Mouse (Mus musculus): ENCODE measurements around the gene Olfml2a. TPM values are rescaled to one million over a fixed set of nuclear protein-coding genes. Genes with fewer than 3 reads are reported as not detected.

Olfml2a gene
- polyA plus RNA-seq, 1 experiment from 2014 or later: 8.1 TPM

DNA sequence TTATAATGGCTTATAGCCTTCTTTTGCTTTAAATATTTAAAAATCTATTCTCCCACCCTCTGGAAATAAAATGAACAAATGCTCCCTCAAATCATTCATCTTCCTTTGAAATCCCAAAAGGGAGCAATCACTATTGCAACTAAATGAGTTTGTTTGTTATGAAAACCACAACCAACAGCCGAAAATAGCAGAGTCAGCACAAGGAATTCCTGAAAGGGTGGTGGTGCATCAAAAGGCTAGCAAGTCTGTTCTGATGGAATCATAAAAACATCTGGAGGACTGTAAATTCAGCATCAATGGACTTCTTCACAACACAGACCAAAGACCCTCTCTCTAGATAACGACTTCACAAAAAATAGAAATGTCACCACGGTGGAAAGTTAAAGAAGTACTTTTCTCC, 8.3 kb upstream of the Olfml2a start:
- Histone ChIP-seq H3K36me3 (ENCODE audit: control insufficient read depth, insufficient read depth) (no peaks in the 10 kb centered on the region), H3K27me3 (ENCODE audit: control insufficient read depth, insufficient read depth, low read length) (peaks cover 3% of the 10 kb centered on the region; the same call in 1 of the 2 replicates), H3K4me2 (ENCODE audit: low read depth, low read length) (no peak overlapping the region), H3K27ac (ENCODE audit: low read length) (no peak overlapping the region), H3K4me1 (ENCODE audit: control insufficient read depth, insufficient read depth, low read length) (0 out of 2 replicates have a peak, but pooled peaks cover 5% of the 10 kb centered on the region), H3K9me3 (replicated peaks; ENCODE audit: control insufficient read depth, low read length) (no peaks in the 10 kb centered on the region), H3K4me3 (ENCODE audit: low read length) (no peak overlapping the region), H3K9ac (ENCODE audit: low read length) (no peak overlapping the region)
- ATAC-seq (replicated peaks; ENCODE audit: extremely low read depth, insufficient read depth, low FRiP score): no peak
- 67% methylated on average over 3 of the region's 3 CpGs for WGBS

- Histone ChIP-seq H3K27ac (ENCODE audit: low read length) (no peak overlapping the region), H3K4me3 (ENCODE audit: low read length) (no peak overlapping the region), H3K9ac (ENCODE audit: low read length) (no peak overlapping the region), H3K27me3 (ENCODE audit: control insufficient read depth, insufficient read depth, low read length) (peaks cover 3% of the 10 kb centered on the region; the same call in 1 of the 2 replicates), H3K9me3 (replicated peaks; ENCODE audit: control insufficient read depth, low read length) (no peaks in the 10 kb centered on the region), H3K4me1 (ENCODE audit: control insufficient read depth, insufficient read depth, low read length) (0 out of 2 replicates have a peak, but pooled peaks cover 5% of the 10 kb centered on the region), H3K4me2 (ENCODE audit: low read depth, low read length) (no peak overlapping the region), H3K36me3 (ENCODE audit: control insufficient read depth, insufficient read depth) (no peaks in the 10 kb centered on the region)
- WGBS: 70% methylated on average over 2 of the region's 2 CpGs
- ATAC-seq (replicated peaks; ENCODE audit: extremely low read depth, insufficient read depth, low FRiP score): no peak
These were observed 7.9 kb upstream of the Olfml2a start for GRCm38 (mm10) chr2:38923911-38924310.

DNA sequence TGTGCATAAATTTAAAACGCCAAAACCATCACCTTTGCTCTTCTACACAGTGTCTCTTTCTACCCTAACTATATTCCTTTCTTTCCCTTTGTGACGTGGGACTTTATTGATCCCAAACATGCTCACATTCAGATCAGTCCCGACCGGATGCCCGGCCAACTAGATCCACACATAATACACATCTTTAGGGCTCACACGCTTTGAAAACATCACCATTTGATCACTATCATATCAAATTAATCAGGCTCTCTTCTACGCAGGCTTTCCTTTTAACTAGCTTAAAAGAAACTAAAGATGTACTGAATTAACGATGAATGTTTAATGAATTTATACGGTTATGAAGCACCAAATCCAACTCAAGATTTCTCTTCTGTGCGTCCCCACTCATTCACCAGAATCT, 7.2 kb upstream of the Olfml2a start:
- no peak for ATAC-seq (replicated peaks; ENCODE audit: extremely low read depth, insufficient read depth, low FRiP score)
- no peaks in the 10 kb centered on the region for H3K36me3 ChIP-seq (ENCODE audit: control insufficient read depth, insufficient read depth)
- peak overlapping the region; percentile 85 for H3K4me2 ChIP-seq (ENCODE audit: low read depth, low read length)
- H3K4me1 ChIP-seq (ENCODE audit: control insufficient read depth, insufficient read depth, low read length): 0 out of 2 replicates have a peak, but pooled peaks cover 5% of the 10 kb centered on the region
- 36% methylated on average over 10 of the region's 10 CpGs for WGBS
- no peak overlapping the region for H3K9ac ChIP-seq (ENCODE audit: low read length)
- no peak overlapping the region for H3K27ac ChIP-seq (ENCODE audit: low read length)
- peak overlapping the region; percentile 71 for H3K4me3 ChIP-seq (ENCODE audit: low read length)
- no peaks in the 10 kb centered on the region for H3K9me3 ChIP-seq (replicated peaks; ENCODE audit: control insufficient read depth, low read length)
- peaks cover 3% of the 10 kb centered on the region; the same call in 1 of the 2 replicates for H3K27me3 ChIP-seq (ENCODE audit: control insufficient read depth, insufficient read depth, low read length)

- under 1% methylated on average over 51 of the region's 51 CpGs for WGBS
- Histone ChIP-seq H3K4me3 (ENCODE audit: low read length) (peak overlapping the region; percentile 71), H3K27me3 (ENCODE audit: control insufficient read depth, insufficient read depth, low read length) (peaks cover 3% of the 10 kb centered on the region; the same call in 1 of the 2 replicates), H3K9ac (ENCODE audit: low read length) (peak overlapping the region; percentile 72), H3K9me3 (replicated peaks; ENCODE audit: control insufficient read depth, low read length) (no peaks in the 10 kb centered on the region), H3K4me1 (ENCODE audit: control insufficient read depth, insufficient read depth, low read length) (0 out of 2 replicates have a peak, but pooled peaks cover 5% of the 10 kb centered on the region), H3K36me3 (ENCODE audit: control insufficient read depth, insufficient read depth) (no peaks in the 10 kb centered on the region), H3K27ac (ENCODE audit: low read length) (peak overlapping the region; percentile 27; the same call in 1 of the 2 replicates), H3K4me2 (ENCODE audit: low read depth, low read length) (peak overlapping the region; percentile 85)
- ATAC-seq (replicated peaks; ENCODE audit: extremely low read depth, insufficient read depth, low FRiP score): peak; percentile 29
These were observed 6.4 kb upstream of the Olfml2a start for GRCm38 (mm10) chr2:38925171-38926080.

DNA sequence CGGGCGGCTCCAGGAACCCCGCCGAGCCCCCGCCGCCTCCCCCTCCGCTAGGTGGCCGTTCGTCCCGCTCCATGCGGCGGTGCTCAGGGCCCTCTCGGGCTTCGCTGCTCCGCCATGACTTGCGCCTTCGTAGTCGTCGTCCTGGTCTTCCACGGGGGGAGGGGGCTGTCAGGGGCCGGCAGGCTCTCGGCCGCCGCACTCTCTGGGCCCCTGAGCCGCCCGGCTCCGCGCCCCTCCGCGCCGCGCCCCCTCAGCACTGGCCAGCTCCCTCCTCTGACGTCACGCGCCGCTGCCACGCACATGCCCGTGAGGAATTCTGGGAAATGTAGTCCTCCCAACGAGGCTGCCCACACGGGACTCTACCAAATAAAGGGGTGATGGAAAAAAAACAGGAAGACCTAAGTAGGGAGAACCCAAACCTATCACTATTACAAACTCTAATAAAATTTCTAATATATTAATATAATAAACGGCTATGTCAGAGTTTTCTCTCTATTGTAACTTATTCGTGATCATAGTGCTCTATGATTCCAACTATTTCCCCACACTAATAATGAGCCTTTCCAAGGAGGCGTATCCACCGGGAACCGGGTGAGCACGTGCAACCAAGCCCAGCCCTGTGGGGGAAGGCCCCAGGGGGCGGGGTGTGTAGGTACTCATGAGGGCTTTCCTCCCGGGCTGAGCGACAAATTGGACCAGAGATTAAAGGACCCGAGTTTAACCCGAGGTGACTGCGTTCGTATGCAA, 5.5 kb upstream of the Olfml2a start:
- Histone ChIP-seq H3K4me3 (ENCODE audit: low read length) (peak overlapping the region; percentile 71), H3K4me2 (ENCODE audit: low read depth, low read length) (peak overlapping the region; percentile 85), H3K27ac (ENCODE audit: low read length) (peak overlapping the region; percentile 61), H3K9ac (ENCODE audit: low read length) (peak overlapping the region; percentile 72), H3K36me3 (ENCODE audit: control insufficient read depth, insufficient read depth) (no peaks in the 10 kb centered on the region), H3K27me3 (ENCODE audit: control insufficient read depth, insufficient read depth, low read length) (peaks cover 5% of the 10 kb centered on the region), H3K9me3 (replicated peaks; ENCODE audit: control insufficient read depth, low read length) (no peaks in the 10 kb centered on the region), H3K4me1 (ENCODE audit: control insufficient read depth, insufficient read depth, low read length) (peaks cover 6% of the 10 kb centered on the region)
- WGBS: under 1% methylated on average over 40 of the region's 53 CpGs
- peak; percentile 95 for ATAC-seq (replicated peaks; ENCODE audit: extremely low read depth, insufficient read depth, low FRiP score)

GRCm38 (mm10) chr2:38927115-38927979, 4.4 kb upstream of the Olfml2a start, which contains the start of gene Nr6a1:
Nr6a1 (minus strand) TSS chr2:38927688.
- peak within 1 kb of the TSS; percentile 61 for H3K27ac ChIP-seq (ENCODE audit: low read length)
- H3K27me3 ChIP-seq (ENCODE audit: control insufficient read depth, insufficient read depth, low read length): peaks cover 5% of the 10 kb centered on the region
- 7% methylated on average over 18 of the region's 19 CpGs for WGBS
- no peaks in the 10 kb centered on the region for H3K36me3 ChIP-seq (ENCODE audit: control insufficient read depth, insufficient read depth)
- peak; percentile 37 for ATAC-seq (replicated peaks; ENCODE audit: extremely low read depth, insufficient read depth, low FRiP score)
- peak within 1 kb of the TSS; percentile 71 for H3K4me3 ChIP-seq (ENCODE audit: low read length)
- H3K4me2 ChIP-seq (ENCODE audit: low read depth, low read length): peak within 1 kb of the TSS; percentile 85
- H3K9ac ChIP-seq (ENCODE audit: low read length): peak within 1 kb of the TSS; percentile 53
- peaks cover 15% of the 10 kb centered on the region for H3K4me1 ChIP-seq (ENCODE audit: control insufficient read depth, insufficient read depth, low read length)
- H3K9me3 ChIP-seq (replicated peaks; ENCODE audit: control insufficient read depth, low read length): no peaks in the 10 kb centered on the region

DNA sequence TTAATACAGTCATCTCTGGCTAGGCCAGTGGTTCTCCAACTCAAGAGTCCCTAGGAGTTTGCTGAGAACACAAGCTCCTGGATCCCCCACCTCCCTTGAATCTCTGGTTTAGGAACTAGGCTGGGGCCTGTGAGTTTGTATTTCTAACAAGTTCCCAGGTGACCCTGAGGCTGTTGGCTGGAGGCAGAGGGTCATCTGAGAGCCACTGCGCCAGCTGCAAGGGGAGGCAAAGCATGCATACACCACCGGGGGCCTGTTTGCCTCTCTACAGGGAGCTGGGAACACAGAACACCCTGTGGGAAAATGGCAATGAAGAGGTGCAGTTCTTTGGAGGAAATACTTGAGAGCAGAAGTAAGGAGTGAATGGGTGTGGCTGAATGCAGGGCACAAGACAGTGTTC, 1.5 kb upstream of the Olfml2a start:
- H3K27me3 ChIP-seq (ENCODE audit: control insufficient read depth, insufficient read depth, low read length): peaks cover 2% of the 10 kb centered on the region; the same call in 1 of the 2 replicates
- H3K4me3 ChIP-seq (ENCODE audit: low read length): no peak overlapping the region
- H3K4me1 ChIP-seq (ENCODE audit: control insufficient read depth, insufficient read depth, low read length): peaks cover 21% of the 10 kb centered on the region
- no peaks in the 10 kb centered on the region for H3K36me3 ChIP-seq (ENCODE audit: control insufficient read depth, insufficient read depth)
- H3K9ac ChIP-seq (ENCODE audit: low read length): no peak overlapping the region
- H3K4me2 ChIP-seq (ENCODE audit: low read depth, low read length): no peak overlapping the region
- 56% methylated on average over 2 of the region's 2 CpGs for WGBS
- ATAC-seq (replicated peaks; ENCODE audit: extremely low read depth, insufficient read depth, low FRiP score): no peak
- no peaks in the 10 kb centered on the region for H3K9me3 ChIP-seq (replicated peaks; ENCODE audit: control insufficient read depth, low read length)
- no peak overlapping the region for H3K27ac ChIP-seq (ENCODE audit: low read length)

GRCm38 (mm10) chr2:38933931-38934330, 2.2 kb downstream of the Olfml2a start:
- no peaks in the 10 kb centered on the region for H3K36me3 ChIP-seq (ENCODE audit: control insufficient read depth, insufficient read depth)
- ATAC-seq (replicated peaks; ENCODE audit: extremely low read depth, insufficient read depth, low FRiP score): no peak
- peaks cover 2% of the 10 kb centered on the region; the same call in 1 of the 2 replicates for H3K27me3 ChIP-seq (ENCODE audit: control insufficient read depth, insufficient read depth, low read length)
- H3K4me3 ChIP-seq (ENCODE audit: low read length): no peak overlapping the region; the same call in 1 of the 2 replicates
- no peaks in the 10 kb centered on the region for H3K9me3 ChIP-seq (replicated peaks; ENCODE audit: control insufficient read depth, low read length)
- H3K27ac ChIP-seq (ENCODE audit: low read length): peak overlapping the region; percentile 47
- H3K4me1 ChIP-seq (ENCODE audit: control insufficient read depth, insufficient read depth, low read length): peaks cover 27% of the 10 kb centered on the region
- WGBS: 23% methylated on average over 2 of the region's 2 CpGs
- peak overlapping the region; percentile 10; the same call in 1 of the 2 replicates for H3K4me2 ChIP-seq (ENCODE audit: low read depth, low read length)
- no peak overlapping the region for H3K9ac ChIP-seq (ENCODE audit: low read length)
